Mouse (Mus musculus): ENCODE results near the gene Arhgdib. TPM values are rescaled to one million over a fixed set of nuclear protein-coding genes. Genes with fewer than 3 reads are reported as not detected.

Gene Arhgdib
- polyA plus RNA-seq, 1 experiment from 2014 or later: 18.8 TPM

DNA sequence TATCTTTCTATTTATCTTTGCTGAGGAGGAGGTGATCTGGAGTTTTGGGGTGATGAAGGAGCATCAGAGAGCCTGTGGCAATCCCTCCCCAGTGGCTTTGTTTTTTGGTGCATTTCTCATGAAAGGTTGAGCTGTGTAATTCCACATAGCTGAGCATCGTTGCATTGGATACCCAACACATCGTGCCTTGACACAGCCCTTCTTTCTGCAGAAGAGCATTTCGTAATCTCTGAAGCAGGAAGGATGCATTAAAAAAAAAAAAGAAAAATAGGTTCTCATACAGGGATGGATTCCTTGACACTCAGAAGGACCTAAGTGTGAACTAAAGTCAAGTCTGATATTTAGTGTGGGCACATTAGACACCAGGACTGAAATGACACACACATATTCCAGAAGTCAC lies 13.5 kb upstream of the Arhgdib start:
- no peak overlapping the region for H3K4me2 ChIP-seq (ENCODE audit: low read length)
- 92% methylated on average over 3 of the region's 3 CpGs for WGBS
- no peak overlapping the region for H3K27ac ChIP-seq (ENCODE audit: low read depth, low read length)
- H3K4me1 ChIP-seq (ENCODE audit: control insufficient read depth, insufficient read depth, low read length): no peaks in the 10 kb centered on the region
- ATAC-seq (no peak), DNase-seq (ENCODE audit: low spot score) (no peak)
- H3K27me3 ChIP-seq (replicated peaks; ENCODE audit: control insufficient read depth, insufficient read depth, low read length): no peaks in the 10 kb centered on the region
- H3K36me3 ChIP-seq (ENCODE audit: control insufficient read depth, insufficient read depth, low read length): no peaks in the 10 kb centered on the region
- H3K4me3 ChIP-seq (ENCODE audit: low read depth, low read length): no peak overlapping the region
- H3K9ac ChIP-seq (ENCODE audit: low read length): no peak overlapping the region
- no peaks in the 10 kb centered on the region for H3K9me3 ChIP-seq (replicated peaks; ENCODE audit: control insufficient read depth, low read length)

GRCm38 (mm10) chr6:136954715-136955114 lies 13.0 kb upstream of the Arhgdib start:
- no peak overlapping the region for H3K4me2 ChIP-seq (ENCODE audit: low read length)
- no peaks in the 10 kb centered on the region for H3K36me3 ChIP-seq (ENCODE audit: control insufficient read depth, insufficient read depth, low read length)
- no peaks in the 10 kb centered on the region for H3K27me3 ChIP-seq (replicated peaks; ENCODE audit: control insufficient read depth, insufficient read depth, low read length)
- ATAC-seq (no peak), DNase-seq (ENCODE audit: low spot score) (no peak)
- no peak overlapping the region for H3K9ac ChIP-seq (ENCODE audit: low read length)
- H3K4me1 ChIP-seq (ENCODE audit: control insufficient read depth, insufficient read depth, low read length): no peaks in the 10 kb centered on the region
- no peak overlapping the region for H3K27ac ChIP-seq (ENCODE audit: low read depth, low read length)
- WGBS: 91% methylated on average over 8 of the region's 8 CpGs
- H3K4me3 ChIP-seq (ENCODE audit: low read depth, low read length): no peak overlapping the region
- H3K9me3 ChIP-seq (replicated peaks; ENCODE audit: control insufficient read depth, low read length): no peaks in the 10 kb centered on the region

DNA sequence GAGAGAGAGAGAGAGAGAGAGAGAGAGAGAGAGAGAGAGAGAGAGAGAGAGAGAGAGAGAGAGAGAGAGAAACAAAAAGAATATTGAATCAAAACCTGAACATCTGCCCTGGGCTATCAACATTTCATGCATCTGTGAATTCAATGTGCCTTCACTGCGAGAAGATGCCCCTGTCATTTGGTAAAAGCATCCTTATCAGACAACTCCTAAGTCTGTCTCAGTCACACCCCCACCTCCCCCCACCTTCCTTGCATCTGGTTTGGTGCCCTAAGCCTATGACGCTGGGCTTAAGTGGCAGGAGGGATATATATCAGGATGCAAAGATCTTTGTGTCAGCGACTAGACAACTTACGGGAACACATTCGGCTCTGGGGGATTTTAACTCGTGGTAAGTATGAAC lies 12.5 kb upstream of the Arhgdib start:
- ATAC-seq (no peak), DNase-seq (ENCODE audit: low spot score) (no peak)
- Histone ChIP-seq H3K4me2 (ENCODE audit: low read length) (no peak overlapping the region), H3K4me1 (ENCODE audit: control insufficient read depth, insufficient read depth, low read length) (no peaks in the 10 kb centered on the region), H3K27me3 (replicated peaks; ENCODE audit: control insufficient read depth, insufficient read depth, low read length) (no peaks in the 10 kb centered on the region), H3K36me3 (ENCODE audit: control insufficient read depth, insufficient read depth, low read length) (no peaks in the 10 kb centered on the region), H3K4me3 (ENCODE audit: low read depth, low read length) (no peak overlapping the region), H3K27ac (ENCODE audit: low read depth, low read length) (no peak overlapping the region), H3K9ac (ENCODE audit: low read length) (no peak overlapping the region), H3K9me3 (replicated peaks; ENCODE audit: control insufficient read depth, low read length) (no peaks in the 10 kb centered on the region)
- 80% methylated on average over 6 of the region's 6 CpGs for WGBS

DNA sequence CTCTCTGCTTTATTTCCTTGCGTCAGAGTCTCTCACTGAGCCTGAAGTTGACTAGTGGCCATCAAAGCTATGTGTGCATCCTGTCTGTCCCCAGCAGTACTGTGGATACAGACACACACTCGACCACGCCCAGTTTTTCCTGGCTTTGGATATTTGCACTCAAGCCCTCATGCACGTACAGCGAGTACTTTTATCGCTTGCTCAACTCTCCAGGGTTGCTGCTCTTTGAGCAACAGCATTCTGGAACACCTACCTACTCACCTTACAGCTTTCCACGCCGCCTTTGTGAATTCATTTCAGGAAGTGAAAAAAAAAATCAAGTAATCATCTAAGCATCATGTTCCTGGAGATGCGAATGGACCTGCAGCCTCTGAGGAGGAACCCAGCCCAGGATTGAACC lies 11.2 kb upstream of the Arhgdib start:
- Histone ChIP-seq H3K36me3 (ENCODE audit: control insufficient read depth, insufficient read depth, low read length) (no peaks in the 10 kb centered on the region), H3K9me3 (replicated peaks; ENCODE audit: control insufficient read depth, low read length) (no peaks in the 10 kb centered on the region), H3K27ac (ENCODE audit: low read depth, low read length) (no peak overlapping the region), H3K9ac (ENCODE audit: low read length) (no peak overlapping the region), H3K4me1 (ENCODE audit: control insufficient read depth, insufficient read depth, low read length) (no peaks in the 10 kb centered on the region), H3K27me3 (replicated peaks; ENCODE audit: control insufficient read depth, insufficient read depth, low read length) (no peaks in the 10 kb centered on the region), H3K4me2 (ENCODE audit: low read length) (no peak overlapping the region), H3K4me3 (ENCODE audit: low read depth, low read length) (no peak overlapping the region)
- DNase-seq (ENCODE audit: low spot score) (no peak), ATAC-seq (no peak)
- WGBS: 93% methylated on average over 9 of the region's 9 CpGs

DNA sequence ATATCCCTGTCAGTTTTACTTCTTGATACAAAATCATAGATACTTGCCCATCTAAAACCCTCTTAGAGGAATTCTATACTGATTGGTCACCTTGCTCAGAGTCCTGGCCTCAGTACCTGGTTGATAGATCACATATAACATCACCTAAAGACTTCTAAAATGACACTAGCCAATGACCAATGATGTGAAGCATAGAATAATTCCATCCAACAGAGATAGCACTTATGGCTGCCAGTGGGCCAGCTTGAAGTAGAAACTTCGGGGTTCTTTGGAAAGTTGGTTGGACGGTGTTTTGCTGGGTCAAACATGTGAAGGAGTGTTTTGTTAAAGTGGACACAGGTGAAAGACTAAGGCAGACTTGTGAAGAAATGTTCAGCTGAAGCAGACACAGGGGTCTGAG lies 8.5 kb upstream of the Arhgdib start:
- WGBS: 95% methylated on average over 2 of the region's 2 CpGs
- no peaks in the 10 kb centered on the region for H3K9me3 ChIP-seq (replicated peaks; ENCODE audit: control insufficient read depth, low read length)
- H3K4me2 ChIP-seq (ENCODE audit: low read length): no peak overlapping the region
- DNase-seq (ENCODE audit: low spot score) (no peak), ATAC-seq (no peak)
- H3K4me3 ChIP-seq (ENCODE audit: low read depth, low read length): no peak overlapping the region
- no peaks in the 10 kb centered on the region for H3K27me3 ChIP-seq (replicated peaks; ENCODE audit: control insufficient read depth, insufficient read depth, low read length)
- H3K36me3 ChIP-seq (ENCODE audit: control insufficient read depth, insufficient read depth, low read length): no peaks in the 10 kb centered on the region
- H3K9ac ChIP-seq (ENCODE audit: low read length): no peak overlapping the region
- no peaks in the 10 kb centered on the region for H3K4me1 ChIP-seq (ENCODE audit: control insufficient read depth, insufficient read depth, low read length)
- H3K27ac ChIP-seq (ENCODE audit: low read depth, low read length): no peak overlapping the region

DNA sequence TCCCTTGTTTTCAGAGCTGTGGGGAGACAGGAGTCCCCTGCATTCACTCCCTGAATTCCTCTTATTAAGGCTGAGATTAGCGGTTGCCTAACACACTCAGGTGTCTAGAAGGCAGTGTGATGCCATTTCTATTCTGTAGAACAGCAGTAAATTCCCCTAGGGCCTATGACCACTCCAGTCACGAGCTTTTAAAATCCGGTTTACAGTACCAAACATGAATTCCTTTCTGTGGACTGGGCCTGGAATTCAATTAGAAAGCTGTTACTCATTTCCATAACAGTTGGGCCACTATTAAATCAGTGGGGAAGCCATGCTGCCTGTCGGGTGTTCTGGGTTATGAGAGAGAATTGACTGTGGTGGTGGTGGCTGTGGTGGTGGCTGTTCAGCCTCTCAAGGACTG lies 6.0 kb upstream of the Arhgdib start:
- no peaks in the 10 kb centered on the region for H3K9me3 ChIP-seq (replicated peaks; ENCODE audit: control insufficient read depth, low read length)
- no peaks in the 10 kb centered on the region for H3K4me1 ChIP-seq (ENCODE audit: control insufficient read depth, insufficient read depth, low read length)
- H3K4me3 ChIP-seq (ENCODE audit: low read depth, low read length): no peak overlapping the region
- DNase-seq (ENCODE audit: low spot score): no peak
- peak; percentile 44; the same call in 1 of the 2 replicates for ATAC-seq
- H3K4me2 ChIP-seq (ENCODE audit: low read length): no peak overlapping the region
- H3K27me3 ChIP-seq (replicated peaks; ENCODE audit: control insufficient read depth, insufficient read depth, low read length): no peaks in the 10 kb centered on the region
- no peaks in the 10 kb centered on the region for H3K36me3 ChIP-seq (ENCODE audit: control insufficient read depth, insufficient read depth, low read length)
- H3K27ac ChIP-seq (ENCODE audit: low read depth, low read length): no peak overlapping the region
- no peak overlapping the region for H3K9ac ChIP-seq (ENCODE audit: low read length)
- WGBS: 30% methylated on average over 4 of the region's 4 CpGs

DNA sequence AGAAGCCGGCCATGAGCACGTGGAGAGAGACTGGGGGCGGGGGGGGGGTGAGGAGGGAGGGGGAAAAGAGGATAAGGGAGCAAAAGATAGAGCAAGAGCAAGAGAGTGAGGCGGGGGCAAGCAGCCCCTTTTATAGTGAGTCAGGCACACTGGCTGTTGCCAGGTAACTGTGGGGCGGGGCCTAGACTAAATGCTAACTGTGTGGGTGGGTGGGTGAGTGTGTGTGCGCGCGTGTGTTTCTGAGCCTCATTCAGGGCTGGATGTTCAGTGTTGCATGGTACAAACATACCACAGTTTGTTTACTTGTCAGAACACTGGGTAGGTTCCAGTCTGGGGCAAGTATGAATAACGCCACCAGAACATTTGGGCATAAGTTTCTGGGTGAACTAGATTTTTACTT lies 5.2 kb upstream of the Arhgdib start:
- H3K4me1 ChIP-seq (ENCODE audit: control insufficient read depth, insufficient read depth, low read length): no peaks in the 10 kb centered on the region
- H3K4me3 ChIP-seq (ENCODE audit: low read depth, low read length): no peak overlapping the region
- 31% methylated on average over 8 of the region's 9 CpGs for WGBS
- no peak overlapping the region for H3K9ac ChIP-seq (ENCODE audit: low read length)
- DNase-seq (ENCODE audit: low spot score) (peak; percentile 49), ATAC-seq (peak; percentile 60; the same call in 1 of the 2 replicates)
- no peak overlapping the region for H3K4me2 ChIP-seq (ENCODE audit: low read length)
- no peak overlapping the region for H3K27ac ChIP-seq (ENCODE audit: low read depth, low read length)
- H3K36me3 ChIP-seq (ENCODE audit: control insufficient read depth, insufficient read depth, low read length): no peaks in the 10 kb centered on the region
- no peaks in the 10 kb centered on the region for H3K9me3 ChIP-seq (replicated peaks; ENCODE audit: control insufficient read depth, low read length)
- H3K27me3 ChIP-seq (replicated peaks; ENCODE audit: control insufficient read depth, insufficient read depth, low read length): no peaks in the 10 kb centered on the region

DNA sequence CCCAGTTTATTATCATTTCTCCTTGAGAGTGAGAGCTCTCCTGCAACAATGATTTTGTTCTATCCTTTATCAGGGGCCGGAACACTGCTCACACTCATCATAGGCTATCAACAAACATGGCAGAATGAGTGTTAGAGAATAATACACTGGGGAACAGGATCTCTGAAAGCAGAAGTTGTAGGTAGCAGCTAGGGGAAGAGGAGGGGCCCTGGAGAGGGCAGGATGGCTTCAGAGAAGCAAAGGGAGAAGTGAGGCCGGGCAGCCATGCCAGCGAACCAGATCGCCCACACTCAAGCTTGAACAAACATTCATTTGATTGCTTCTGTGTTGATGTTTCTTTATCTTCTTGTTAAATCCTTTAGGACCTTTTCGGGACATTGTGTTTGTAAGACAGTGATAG lies 4.5 kb upstream of the Arhgdib start:
- DNase-seq (ENCODE audit: low spot score) (no peak), ATAC-seq (no peak)
- 86% methylated on average over 5 of the region's 5 CpGs for WGBS
- Histone ChIP-seq H3K9me3 (replicated peaks; ENCODE audit: control insufficient read depth, low read length) (no peaks in the 10 kb centered on the region), H3K4me3 (ENCODE audit: low read depth, low read length) (no peak overlapping the region), H3K27ac (ENCODE audit: low read depth, low read length) (no peak overlapping the region), H3K4me1 (ENCODE audit: control insufficient read depth, insufficient read depth, low read length) (no peaks in the 10 kb centered on the region), H3K9ac (ENCODE audit: low read length) (no peak overlapping the region), H3K36me3 (ENCODE audit: control insufficient read depth, insufficient read depth, low read length) (no peaks in the 10 kb centered on the region), H3K27me3 (replicated peaks; ENCODE audit: control insufficient read depth, insufficient read depth, low read length) (no peaks in the 10 kb centered on the region), H3K4me2 (ENCODE audit: low read length) (no peak overlapping the region)

- ATAC-seq (no peak), DNase-seq (ENCODE audit: low spot score) (no peak)
- H3K36me3 ChIP-seq (ENCODE audit: control insufficient read depth, insufficient read depth, low read length): no peaks in the 10 kb centered on the region
- H3K9me3 ChIP-seq (replicated peaks; ENCODE audit: control insufficient read depth, low read length): no peaks in the 10 kb centered on the region
- H3K4me1 ChIP-seq (ENCODE audit: control insufficient read depth, insufficient read depth, low read length): no peaks in the 10 kb centered on the region
- no peak overlapping the region for H3K9ac ChIP-seq (ENCODE audit: low read length)
- H3K27me3 ChIP-seq (replicated peaks; ENCODE audit: control insufficient read depth, insufficient read depth, low read length): no peaks in the 10 kb centered on the region
- H3K4me2 ChIP-seq (ENCODE audit: low read length): no peak overlapping the region
- H3K4me3 ChIP-seq (ENCODE audit: low read depth, low read length): no peak overlapping the region
- WGBS: 94% methylated on average over 8 of the region's 8 CpGs
- H3K27ac ChIP-seq (ENCODE audit: low read depth, low read length): no peak overlapping the region
Measured at GRCm38 (mm10) chr6:136944511-136944910, 2.8 kb upstream of the Arhgdib start.

GRCm38 (mm10) chr6:136943392-136943791 lies 1.7 kb upstream of the Arhgdib start:
- H3K4me2 ChIP-seq (ENCODE audit: low read length): no peak overlapping the region
- H3K36me3 ChIP-seq (ENCODE audit: control insufficient read depth, insufficient read depth, low read length): no peaks in the 10 kb centered on the region
- no peaks in the 10 kb centered on the region for H3K27me3 ChIP-seq (replicated peaks; ENCODE audit: control insufficient read depth, insufficient read depth, low read length)
- ATAC-seq (no peak), DNase-seq (ENCODE audit: low spot score) (no peak)
- H3K4me1 ChIP-seq (ENCODE audit: control insufficient read depth, insufficient read depth, low read length): no peaks in the 10 kb centered on the region
- no peaks in the 10 kb centered on the region for H3K9me3 ChIP-seq (replicated peaks; ENCODE audit: control insufficient read depth, low read length)
- H3K4me3 ChIP-seq (ENCODE audit: low read depth, low read length): no peak overlapping the region
- H3K27ac ChIP-seq (ENCODE audit: low read depth, low read length): no peak overlapping the region
- no peak overlapping the region for H3K9ac ChIP-seq (ENCODE audit: low read length)
